Comparison of ENCODE assay signal across 17 mouse cellular contexts in the genomic region with DNA sequence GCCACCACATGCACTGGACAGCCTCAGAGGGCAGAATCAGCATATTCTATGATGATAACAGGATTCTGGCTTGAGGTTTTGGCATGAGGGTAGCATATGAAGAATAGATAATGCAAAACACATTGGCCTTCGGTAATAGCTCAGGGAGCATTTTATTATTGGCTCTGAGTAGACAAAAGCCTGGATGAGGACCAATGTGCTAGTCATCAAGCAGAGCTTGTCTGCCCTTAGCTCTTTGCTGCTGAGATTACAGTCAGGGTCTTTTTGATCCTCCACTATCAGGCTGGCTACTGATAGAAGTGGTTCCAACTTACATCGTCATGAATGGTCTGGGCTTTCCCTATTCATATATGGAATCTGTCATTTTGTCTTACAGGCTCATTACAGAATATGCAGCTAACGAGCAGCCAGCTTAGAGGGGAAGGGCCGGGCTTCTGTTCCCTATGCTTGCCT. TPM values are rescaled to one million over a fixed set of nuclear protein-coding genes. Genes with fewer than 3 reads are reported as not detected.
A peak's percentile ranks its signal among the peaks of the same experiment; 100 is the strongest.
DNase-seq lines count a peak whose midpoint lies in the region; ATAC-seq and TF ChIP-seq lines count a peak whose summit lies in the region.
"Had no signal": no experiment of that assay in that cellular context is flagged by ENCODE, and none has a peak within 500 bp of the region (broad histone marks: within the 10 kb centered on the region; RNA-seq: fewer than 3 reads in every experiment).

No protein-coding gene starts in this region.

- H3K4me3 ChIP-seq in heart, embryonic 11.5 days (ENCODE audit: low read depth, low read length) = no peak overlapping the region
- H3K4me3 ChIP-seq in heart, embryonic 15.5 days = no peak overlapping the region
- no peak overlapping the region for H3K4me3 ChIP-seq in stomach, postnatal 0 days (ENCODE audit: low read depth, low read length)
- H3K4me3 ChIP-seq: liver, embryonic 12.5 days; midbrain, embryonic 13.5 days; neural tube, embryonic 13.5 days had no signal

- DNase-seq in cerebellum, postnatal 14 days = peak; percentile 24 to 54
- DNase-seq in cerebellum, postnatal 36 days = no peak
- DNase-seq in heart, adult 8-10 months (ENCODE audit: low spot score) = peak; percentile 35
- peak; percentile 69 for DNase-seq in Muller cell, postnatal 12 days (ENCODE audit: inconsistent ontology term)
- no peak for DNase-seq in stomach, postnatal 0 days (ENCODE audit: low spot score)
- DNase-seq: adrenal gland, adult 2 months; cerebellum, adult 8-10 months; kidney, adult 8-10 months; lung, postnatal 4 days; retina, postnatal 1 day had no signal

- no peaks in the 10 kb centered on the region for H3K27me3 ChIP-seq in heart, embryonic 11.5 days (ENCODE audit: control insufficient read depth, insufficient read depth, low read length)
- H3K27me3 ChIP-seq in heart, embryonic 15.5 days = no peaks in the 10 kb centered on the region
- no peaks in the 10 kb centered on the region for H3K27me3 ChIP-seq in stomach, postnatal 0 days (ENCODE audit: control insufficient read depth, insufficient read depth, low read length)
- H3K27me3 ChIP-seq: liver, embryonic 12.5 days; midbrain, embryonic 13.5 days; neural tube, embryonic 13.5 days had no signal

- H3K4me1 ChIP-seq in heart, embryonic 11.5 days (ENCODE audit: control insufficient read depth, insufficient read depth, low read length) = no peaks in the 10 kb centered on the region
- peaks cover 2% of the 10 kb centered on the region; the same call in 1 of the 2 replicates for H3K4me1 ChIP-seq in heart, embryonic 15.5 days (replicated peaks)
- H3K4me1 ChIP-seq in stomach, postnatal 0 days (replicated peaks; ENCODE audit: control insufficient read depth, insufficient read depth) = no peaks in the 10 kb centered on the region
- H3K4me1 ChIP-seq: liver, embryonic 12.5 days; midbrain, embryonic 13.5 days; neural tube, embryonic 13.5 days had no signal

- no peak overlapping the region for H3K9ac ChIP-seq in heart, embryonic 11.5 days (ENCODE audit: low read depth, low read length)
- H3K9ac ChIP-seq in heart, embryonic 15.5 days = no peak overlapping the region
- no peak overlapping the region for H3K9ac ChIP-seq in stomach, postnatal 0 days (ENCODE audit: low read length)
- H3K9ac ChIP-seq: liver, embryonic 12.5 days; midbrain, embryonic 13.5 days; neural tube, embryonic 13.5 days had no signal

- ATAC-seq in heart, embryonic 11.5 days (replicated peaks; ENCODE audit: insufficient number of reproducible peaks, low FRiP score, low TSS enrichment) = no peak
- ATAC-seq in heart, embryonic 15.5 days (replicated peaks; ENCODE audit: insufficient number of reproducible peaks, insufficient read depth, low FRiP score, low read depth) = peak; percentile 55; the same call in 1 of the 2 replicates
- no peak for ATAC-seq in granulocyte monocyte progenitor cell, adult 5-6 weeks (replicated peaks; ENCODE audit: poor library complexity, severe bottlenecking)
- ATAC-seq in stomach, postnatal 0 days (ENCODE audit: low FRiP score, low TSS enrichment) = no peak
- ATAC-seq: hindbrain, embryonic 16.5 days; liver, embryonic 12.5 days; midbrain, embryonic 13.5 days had no signal

- H3K9me3 ChIP-seq in heart, embryonic 11.5 days (replicated peaks; ENCODE audit: control insufficient read depth, low read length) = no peaks in the 10 kb centered on the region
- H3K9me3 ChIP-seq in heart, embryonic 15.5 days (replicated peaks) = no peaks in the 10 kb centered on the region
- H3K9me3 ChIP-seq in stomach, postnatal 0 days (ENCODE audit: control insufficient read depth, low read length) = no peaks in the 10 kb centered on the region
- H3K9me3 ChIP-seq: liver, embryonic 12.5 days; midbrain, embryonic 13.5 days; neural tube, embryonic 13.5 days had no signal

- TF ChIP-seq EP300 in stomach, postnatal 0 days (optimal IDR thresholded peaks at IDR 0.05) = no peak

- H3K36me3 ChIP-seq in heart, embryonic 11.5 days (ENCODE audit: control insufficient read depth, insufficient read depth, low read length) = no peaks in the 10 kb centered on the region
- no peaks in the 10 kb centered on the region for H3K36me3 ChIP-seq in heart, embryonic 15.5 days
- H3K36me3 ChIP-seq in stomach, postnatal 0 days (ENCODE audit: control insufficient read depth, insufficient read depth, low read length) = no peaks in the 10 kb centered on the region
- H3K36me3 ChIP-seq: liver, embryonic 12.5 days; midbrain, embryonic 13.5 days; neural tube, embryonic 13.5 days had no signal

- H3K4me2 ChIP-seq in heart, embryonic 11.5 days = no peak overlapping the region
- H3K4me2 ChIP-seq in heart, embryonic 15.5 days = no peak overlapping the region
- H3K4me2 ChIP-seq in stomach, postnatal 0 days (replicated peaks; ENCODE audit: low read depth) = no peak overlapping the region
- H3K4me2 ChIP-seq: liver, embryonic 12.5 days; midbrain, embryonic 13.5 days; neural tube, embryonic 13.5 days had no signal

- WGBS in heart, embryonic 11.5 days (ENCODE audit: insufficient replicate concordance) = 61% methylated on average over 4 of the region's 4 CpGs
- WGBS in heart, embryonic 15.5 days = 36% methylated on average over 4 of the region's 4 CpGs
- WGBS in stomach, postnatal 0 days = 68% methylated on average over 4 of the region's 4 CpGs

- no peak for TF ChIP-seq CTCF in stomach, postnatal 0 days (IDR thresholded peaks at IDR 0.05; ENCODE audit: low read depth)

- H3K27ac ChIP-seq in heart, embryonic 11.5 days (ENCODE audit: low read depth, low read length) = no peak overlapping the region
- H3K27ac ChIP-seq in heart, embryonic 15.5 days = no peak overlapping the region
- no peak overlapping the region for H3K27ac ChIP-seq in stomach, postnatal 0 days (replicated peaks)
- H3K27ac ChIP-seq: liver, embryonic 12.5 days; midbrain, embryonic 13.5 days; neural tube, embryonic 13.5 days had no signal

RNA-seq across cellular contexts. Expression of a gene that starts 52.3 kb away (rescaled TPM):
- total RNA-seq in heart, adult 8-10 months (2022) = 1 to 10 TPM; 1.2 to 8.6 (median 3.8) TPM
- 0.11 and 0.13 TPM in 2 replicates for polyA plus RNA-seq in heart, embryonic 11.5 days (2014; fragmentation: Nextera tagmentation; extraction: Ambion mirVana)
- polyA plus RNA-seq in heart, embryonic 15.5 days (2015; fragmentation: Nextera tagmentation; extraction: Ambion mirVana) = 0.18 and 0.24 TPM in 2 replicates
- not detected in 2 replicates for total RNA-seq in granulocyte monocyte progenitor cell, adult 5-6 weeks (2014; fragmentation: Nextera tagmentation)
- not detected in 2 replicates for total RNA-seq in granulocyte monocyte progenitor cell, adult 5-6 weeks (2017)
- 0.07 and 0.12 TPM in 2 replicates for polyA plus RNA-seq in stomach, postnatal 0 days (2015; fragmentation: Nextera tagmentation; extraction: Ambion mirVana)
- polyA plus RNA-seq: adrenal gland, adult 2 months had no signal

Comparison
In these comparisons a context has a peak if more than half of its experiments do, and no peak if none do; other contexts are left out.
1. DNase-seq: peak in cerebellum, postnatal 14 days (2 of 2), heart, adult 8-10 months (single experiment) and Muller cell, postnatal 12 days (single experiment); none in cerebellum, postnatal 36 days (0 of 2) and stomach, postnatal 0 days (single experiment).